ENCODE assay signal across 9 mouse cellular contexts in the genomic region with DNA sequence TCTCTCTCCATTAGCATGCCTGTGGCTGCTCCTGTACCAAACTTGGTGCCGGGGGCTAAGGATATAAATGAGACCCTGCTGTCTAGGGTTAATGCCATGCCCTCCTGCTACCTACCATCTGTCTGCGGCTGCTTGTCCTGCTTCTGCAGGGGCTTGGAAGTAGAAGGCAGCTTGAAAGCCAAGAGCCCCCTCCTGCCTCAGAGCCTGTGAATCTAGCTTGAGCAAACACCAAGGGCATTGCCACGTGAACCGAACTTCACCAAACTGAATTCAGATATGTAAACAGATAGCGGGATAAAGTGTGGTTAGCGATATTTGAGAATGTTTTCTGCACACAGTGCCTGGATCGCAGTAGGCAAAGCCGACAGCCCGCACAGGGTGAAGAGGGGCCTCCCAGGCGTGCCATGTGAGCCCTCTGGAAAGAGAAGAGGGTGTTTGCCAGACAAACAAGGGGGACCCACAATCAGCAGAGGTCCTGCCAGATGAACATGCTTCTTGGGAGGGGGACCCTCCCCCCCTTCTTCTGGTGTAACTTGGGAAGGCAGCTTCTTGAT.
DNase-seq lines count a peak whose midpoint lies in the region; ATAC-seq and TF ChIP-seq lines count a peak whose summit lies in the region.
"Had no signal": no experiment of that assay in that cellular context is flagged by ENCODE, and none has a peak within 500 bp of the region (broad histone marks: within the 10 kb centered on the region; RNA-seq: fewer than 3 reads in every experiment).

No protein-coding gene starts in this region.

- H3K27ac ChIP-seq in lung, postnatal 0 days (ENCODE audit: low read length): no peak overlapping the region
- peak overlapping the region; percentile 12; the same call in 1 of the 2 replicates for H3K27ac ChIP-seq in limb, embryonic 15.5 days
- H3K27ac ChIP-seq in stomach, postnatal 0 days (replicated peaks): no peak overlapping the region
- H3K27ac ChIP-seq in heart, embryonic 11.5 days (ENCODE audit: low read depth, low read length): no peak overlapping the region

- no peak overlapping the region for H3K9ac ChIP-seq in lung, postnatal 0 days (replicated peaks; ENCODE audit: low read depth)
- H3K9ac ChIP-seq in limb, embryonic 15.5 days: no peak overlapping the region
- H3K9ac ChIP-seq in stomach, postnatal 0 days (ENCODE audit: low read length): no peak overlapping the region
- H3K9ac ChIP-seq in heart, embryonic 11.5 days (ENCODE audit: low read depth, low read length): no peak overlapping the region

- peak; percentile 40 for ATAC-seq in lung, postnatal 0 days
- peak; percentile 51; the same call in 1 of the 2 replicates for ATAC-seq in limb, embryonic 15.5 days (ENCODE audit: insufficient number of reproducible peaks, low FRiP score, low TSS enrichment, low read depth)
- ATAC-seq in stomach, postnatal 0 days (ENCODE audit: low FRiP score, low TSS enrichment): peak; percentile 41; the same call in 1 of the 2 replicates
- no peak for ATAC-seq in heart, embryonic 11.5 days (replicated peaks; ENCODE audit: insufficient number of reproducible peaks, low FRiP score, low TSS enrichment)
- ATAC-seq: inflammation-experienced regulatory T-cells, adult 6 months had no signal

- no peaks in the 10 kb centered on the region for H3K9me3 ChIP-seq in lung, postnatal 0 days (ENCODE audit: low read length)
- H3K9me3 ChIP-seq in limb, embryonic 15.5 days: no peaks in the 10 kb centered on the region
- no peaks in the 10 kb centered on the region for H3K9me3 ChIP-seq in stomach, postnatal 0 days (ENCODE audit: control insufficient read depth, low read length)
- peaks cover 3% of the 10 kb centered on the region; the same call in 1 of the 2 replicates for H3K9me3 ChIP-seq in heart, embryonic 11.5 days (replicated peaks; ENCODE audit: control insufficient read depth, low read length)

- H3K27me3 ChIP-seq in lung, postnatal 0 days (replicated peaks; ENCODE audit: insufficient read depth, low read length): no peaks in the 10 kb centered on the region
- no peaks in the 10 kb centered on the region for H3K27me3 ChIP-seq in limb, embryonic 15.5 days
- no peaks in the 10 kb centered on the region for H3K27me3 ChIP-seq in stomach, postnatal 0 days (ENCODE audit: control insufficient read depth, insufficient read depth, low read length)
- H3K27me3 ChIP-seq in heart, embryonic 11.5 days (ENCODE audit: control insufficient read depth, insufficient read depth, low read length): no peaks in the 10 kb centered on the region

- peak; percentile 14 for DNase-seq in adrenal gland, postnatal 14 days
- no peak for DNase-seq in adrenal gland, adult 2 months
- no peak for DNase-seq in lung, postnatal 0 days (ENCODE audit: low spot score)
- no peak for DNase-seq in lung, postnatal 36 days
- DNase-seq in stomach, postnatal 0 days (ENCODE audit: low spot score): peak; percentile 39
- no peak for DNase-seq in cerebellum, adult 11-12 months

- H3K36me3 ChIP-seq in lung, postnatal 0 days (ENCODE audit: insufficient read depth, low read length): no peaks in the 10 kb centered on the region
- no peaks in the 10 kb centered on the region for H3K36me3 ChIP-seq in limb, embryonic 15.5 days
- H3K36me3 ChIP-seq in stomach, postnatal 0 days (ENCODE audit: control insufficient read depth, insufficient read depth, low read length): no peaks in the 10 kb centered on the region
- no peaks in the 10 kb centered on the region for H3K36me3 ChIP-seq in heart, embryonic 11.5 days (ENCODE audit: control insufficient read depth, insufficient read depth, low read length)

- peak overlapping the region; percentile 33 for H3K4me2 ChIP-seq in lung, postnatal 0 days (replicated peaks; ENCODE audit: low read depth, low read length)
- H3K4me2 ChIP-seq in limb, embryonic 15.5 days: peak overlapping the region; percentile 27
- peak overlapping the region; percentile 6; the same call in 1 of the 2 replicates for H3K4me2 ChIP-seq in stomach, postnatal 0 days (replicated peaks; ENCODE audit: low read depth)
- H3K4me2 ChIP-seq in heart, embryonic 11.5 days: no peak overlapping the region

- TF ChIP-seq CTCF in lung, postnatal 0 days (IDR thresholded peaks at IDR 0.05): no peak
- no peak for TF ChIP-seq CTCF in stomach, postnatal 0 days (IDR thresholded peaks at IDR 0.05; ENCODE audit: low read depth)

- 33% methylated on average over 10 of the region's 10 CpGs for WGBS in lung, postnatal 0 days
- 43% methylated on average over 10 of the region's 10 CpGs for whole genome bisulfite sequencing in limb, embryonic 15.5 days
- WGBS in stomach, postnatal 0 days: 10% methylated on average over 10 of the region's 10 CpGs
- WGBS in heart, embryonic 11.5 days (ENCODE audit: insufficient replicate concordance): 67% methylated on average over 10 of the region's 10 CpGs

- TF ChIP-seq EP300 in lung, postnatal 0 days (IDR thresholded peaks at IDR 0.05): no peak
- TF ChIP-seq EP300 in stomach, postnatal 0 days (optimal IDR thresholded peaks at IDR 0.05): no peak

- H3K4me3 ChIP-seq in lung, postnatal 0 days (ENCODE audit: low read depth, low read length): no peak overlapping the region
- no peak overlapping the region for H3K4me3 ChIP-seq in limb, embryonic 15.5 days
- no peak overlapping the region for H3K4me3 ChIP-seq in stomach, postnatal 0 days (ENCODE audit: low read depth, low read length)
- no peak overlapping the region for H3K4me3 ChIP-seq in heart, embryonic 11.5 days (ENCODE audit: low read depth, low read length)

- H3K4me1 ChIP-seq in lung, postnatal 0 days (ENCODE audit: insufficient read depth, low read depth, low read length): no peaks in the 10 kb centered on the region; the same call in 1 of the 2 replicates
- peaks cover 32% of the 10 kb centered on the region for H3K4me1 ChIP-seq in limb, embryonic 15.5 days
- 0 out of 2 replicates have a peak, but pooled peaks cover 3% of the 10 kb centered on the region for H3K4me1 ChIP-seq in stomach, postnatal 0 days (replicated peaks; ENCODE audit: control insufficient read depth, insufficient read depth)
- 0 out of 2 replicates have a peak, but pooled peaks cover 6% of the 10 kb centered on the region for H3K4me1 ChIP-seq in heart, embryonic 11.5 days (ENCODE audit: control insufficient read depth, insufficient read depth, low read length)

Comparison
In these comparisons a context has a peak if more than half of its experiments do, and no peak if none do; other contexts are left out.
1. DNase-seq: peak in adrenal gland, postnatal 14 days (single experiment) and stomach, postnatal 0 days (single experiment); none in adrenal gland, adult 2 months (single experiment), lung, postnatal 0 days (single experiment), lung, postnatal 36 days (single experiment) and cerebellum, adult 11-12 months (single experiment).